Mouse (Mus musculus): ENCODE data around the gene Galnt14. TPM values are rescaled to one million over a fixed set of nuclear protein-coding genes. Genes with fewer than 3 reads are reported as not detected.

Galnt14 gene
- polyA plus RNA-seq, 1 experiment from 2014 or later, result 0.52 TPM

DNA sequence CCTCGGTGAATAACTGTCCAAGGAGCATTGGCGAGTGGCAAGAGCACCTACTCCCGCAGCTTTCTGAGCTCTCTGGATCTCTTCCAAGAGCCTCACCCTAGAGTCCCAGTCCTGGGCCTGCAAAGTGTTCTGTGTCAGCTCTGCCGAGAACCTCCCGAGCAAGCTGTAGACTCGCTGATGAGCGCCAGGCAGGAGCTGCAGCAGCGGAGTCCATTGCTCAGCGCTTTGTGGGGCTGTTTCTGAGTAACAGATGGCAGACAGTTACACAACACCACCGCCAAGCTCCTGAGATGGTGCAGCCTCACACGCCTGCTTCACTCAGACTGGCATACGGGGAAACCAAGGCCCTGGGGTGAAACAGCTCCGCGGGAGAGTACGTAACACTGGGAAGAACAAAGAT, 1.7 kb upstream of the Galnt14 start:
- Histone ChIP-seq H3K9ac (replicated peaks; ENCODE audit: low read depth, low read length) (no peak overlapping the region), H3K4me3 (ENCODE audit: low read depth, low read length) (no peak overlapping the region), H3K36me3 (ENCODE audit: control insufficient read depth, insufficient read depth, low read length) (no peaks in the 10 kb centered on the region), H3K4me1 (ENCODE audit: control insufficient read depth, insufficient read depth, low read length) (no peaks in the 10 kb centered on the region), H3K27me3 (ENCODE audit: control insufficient read depth, insufficient read depth, low read length) (peaks cover 15% of the 10 kb centered on the region), H3K27ac (ENCODE audit: low read length) (no peak overlapping the region), H3K9me3 (ENCODE audit: control insufficient read depth, low read depth, low read length) (peaks cover 8% of the 10 kb centered on the region; the same call in 1 of the 2 replicates), H3K4me2 (replicated peaks; ENCODE audit: low read depth, low read length) (no peak overlapping the region)
- 73% methylated on average over 15 of the region's 15 CpGs for WGBS
- ATAC-seq (ENCODE audit: insufficient number of reproducible peaks, insufficient read depth, low FRiP score, low read depth), result no peak

DNA sequence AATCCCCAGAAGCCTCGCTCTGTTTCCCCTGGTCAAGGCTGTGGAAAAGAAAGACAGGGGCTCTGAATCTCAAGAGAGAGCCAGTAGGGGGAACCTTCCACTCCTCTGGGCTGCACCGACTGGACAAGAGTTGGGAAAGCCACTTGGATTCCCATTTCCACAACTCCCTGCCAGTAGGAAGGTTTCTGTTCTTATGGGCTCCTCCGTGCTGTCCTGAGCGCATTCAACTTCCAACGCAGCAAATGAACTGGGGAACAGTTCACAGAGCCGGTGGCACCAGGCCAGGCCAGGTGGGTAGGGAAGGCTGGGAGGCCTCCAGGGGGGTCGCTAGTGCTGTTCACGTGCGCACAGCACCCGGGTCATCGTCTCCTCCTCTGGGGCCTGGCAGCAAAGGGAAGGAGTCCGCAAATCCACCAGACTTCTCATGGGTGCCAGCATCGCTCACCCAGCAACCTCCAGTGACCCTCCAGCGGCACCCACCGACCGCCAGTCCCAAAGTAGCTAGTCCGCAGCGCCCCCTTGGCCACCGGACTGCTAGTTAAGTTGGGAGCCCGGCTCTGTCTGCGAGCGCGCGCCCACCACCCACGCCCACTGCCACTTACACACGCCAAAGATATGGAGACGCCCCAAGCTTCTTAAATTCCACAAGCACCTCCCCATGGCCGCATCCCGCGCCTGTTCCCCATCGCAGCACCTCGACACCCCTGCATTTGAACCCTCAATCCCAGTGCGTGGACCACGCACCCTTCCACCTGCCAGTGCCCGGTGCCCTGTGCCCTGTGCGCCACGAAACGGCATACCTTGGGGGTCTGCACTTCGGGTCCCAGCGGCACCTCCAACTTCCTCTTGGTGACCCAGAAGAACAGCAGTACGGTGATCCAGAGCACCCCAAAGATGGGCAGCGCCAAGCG, 867 bp downstream of the Galnt14 start:
- H3K4me2 ChIP-seq (replicated peaks; ENCODE audit: low read depth, low read length), result peak overlapping the region; percentile 89
- no peak overlapping the region for H3K9ac ChIP-seq (replicated peaks; ENCODE audit: low read depth, low read length)
- H3K36me3 ChIP-seq (ENCODE audit: control insufficient read depth, insufficient read depth, low read length), result no peaks in the 10 kb centered on the region
- H3K4me3 ChIP-seq (ENCODE audit: low read depth, low read length), result peak overlapping the region; percentile 47
- WGBS, result 2% methylated on average over 43 of the region's 43 CpGs
- H3K9me3 ChIP-seq (ENCODE audit: control insufficient read depth, low read depth, low read length), result peaks cover 8% of the 10 kb centered on the region; the same call in 1 of the 2 replicates
- H3K27ac ChIP-seq (ENCODE audit: low read length), result no peak overlapping the region
- no peak for ATAC-seq (ENCODE audit: insufficient number of reproducible peaks, insufficient read depth, low FRiP score, low read depth)
- H3K4me1 ChIP-seq (ENCODE audit: control insufficient read depth, insufficient read depth, low read length), result no peaks in the 10 kb centered on the region
- H3K27me3 ChIP-seq (ENCODE audit: control insufficient read depth, insufficient read depth, low read length), result peaks cover 15% of the 10 kb centered on the region

DNA sequence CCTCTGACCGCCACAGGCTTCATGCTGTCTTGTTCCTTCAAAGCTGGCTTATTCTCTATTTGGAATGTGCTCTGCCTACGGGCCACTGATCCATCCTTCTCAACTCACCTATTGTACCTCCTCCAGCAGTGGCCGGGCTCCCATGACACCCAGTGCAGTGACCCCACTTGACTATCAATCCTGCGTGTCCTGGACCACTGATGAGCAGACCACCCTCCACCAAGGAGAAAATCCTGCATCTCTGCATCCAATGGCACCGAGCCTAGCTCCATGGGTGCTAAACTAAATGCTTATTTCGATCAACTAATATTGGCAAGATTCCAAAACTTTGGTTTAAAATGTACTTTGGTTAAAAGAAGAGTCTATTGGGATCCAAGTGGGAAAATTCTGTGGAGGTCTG, 1.8 kb downstream of the Galnt14 start:
- H3K27me3 ChIP-seq (ENCODE audit: control insufficient read depth, insufficient read depth, low read length), result peaks cover 15% of the 10 kb centered on the region
- ATAC-seq (ENCODE audit: insufficient number of reproducible peaks, insufficient read depth, low FRiP score, low read depth), result no peak
- 91% methylated on average over 6 of the region's 6 CpGs for WGBS

DNA sequence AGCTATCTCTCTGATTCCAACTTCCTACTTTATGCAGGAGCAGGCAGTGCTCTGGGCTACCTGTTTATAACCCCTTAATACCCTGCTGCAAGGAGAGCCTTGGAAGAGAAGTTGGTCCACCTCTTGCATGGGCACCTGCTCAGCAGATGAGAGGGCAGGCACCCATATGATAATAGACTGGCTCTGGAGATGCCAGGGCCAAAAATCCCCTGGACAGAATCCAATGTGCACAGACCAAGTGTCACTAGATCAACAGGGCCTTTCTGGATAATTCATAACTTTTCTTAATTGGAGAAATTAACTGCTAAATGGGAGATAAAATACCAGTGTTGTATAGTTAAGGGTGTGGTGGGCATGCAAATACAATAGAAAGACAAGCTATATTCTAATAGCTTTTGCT, 6.7 kb downstream of the Galnt14 start:
- H3K9me3 ChIP-seq (ENCODE audit: control insufficient read depth, low read depth, low read length), result peaks cover 8% of the 10 kb centered on the region; the same call in 1 of the 2 replicates
- no peak for ATAC-seq (ENCODE audit: insufficient number of reproducible peaks, insufficient read depth, low FRiP score, low read depth)
- no peak overlapping the region for H3K27ac ChIP-seq (ENCODE audit: low read length)
- no peaks in the 10 kb centered on the region for H3K27me3 ChIP-seq (ENCODE audit: control insufficient read depth, insufficient read depth, low read length)
- no peak overlapping the region for H3K9ac ChIP-seq (replicated peaks; ENCODE audit: low read depth, low read length)
- H3K4me1 ChIP-seq (ENCODE audit: control insufficient read depth, insufficient read depth, low read length), result no peaks in the 10 kb centered on the region
- H3K4me3 ChIP-seq (ENCODE audit: low read depth, low read length), result no peak overlapping the region
- H3K36me3 ChIP-seq (ENCODE audit: control insufficient read depth, insufficient read depth, low read length), result no peaks in the 10 kb centered on the region
- no peak overlapping the region for H3K4me2 ChIP-seq (replicated peaks; ENCODE audit: low read depth, low read length)

More for the DNA sequence above, 1.8 kb downstream of the Galnt14 start:
- Histone ChIP-seq H3K27ac (ENCODE audit: low read length) (no peak overlapping the region), H3K9me3 (ENCODE audit: control insufficient read depth, low read depth, low read length) (peaks cover 8% of the 10 kb centered on the region; the same call in 1 of the 2 replicates), H3K4me3 (ENCODE audit: low read depth, low read length) (no peak overlapping the region), H3K36me3 (ENCODE audit: control insufficient read depth, insufficient read depth, low read length) (no peaks in the 10 kb centered on the region), H3K9ac (replicated peaks; ENCODE audit: low read depth, low read length) (no peak overlapping the region), H3K4me1 (ENCODE audit: control insufficient read depth, insufficient read depth, low read length) (no peaks in the 10 kb centered on the region), H3K4me2 (replicated peaks; ENCODE audit: low read depth, low read length) (no peak overlapping the region)

DNA sequence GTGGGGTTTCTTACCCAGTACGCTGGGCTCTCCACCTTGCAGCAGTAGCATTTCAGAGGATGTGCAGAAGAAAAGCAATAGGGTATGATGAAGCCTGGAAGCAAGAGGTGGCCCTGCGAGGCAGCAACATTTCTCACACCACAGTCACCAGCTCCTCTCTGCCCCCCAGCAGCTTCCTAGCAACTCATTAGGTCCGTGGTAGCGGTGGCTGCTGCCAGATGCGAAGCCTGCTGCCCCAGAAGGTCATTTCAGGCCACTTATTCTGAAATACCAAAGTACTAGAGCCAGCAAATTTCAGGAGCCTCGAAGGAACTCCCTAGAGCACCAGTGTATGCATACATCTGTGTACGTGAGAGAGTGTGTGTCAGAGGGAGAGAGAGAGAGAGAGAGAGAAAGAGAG, 9.2 kb downstream of the Galnt14 start:
- no peak overlapping the region for H3K27ac ChIP-seq (ENCODE audit: low read length)
- no peaks in the 10 kb centered on the region for H3K36me3 ChIP-seq (ENCODE audit: control insufficient read depth, insufficient read depth, low read length)
- no peak overlapping the region for H3K4me2 ChIP-seq (replicated peaks; ENCODE audit: low read depth, low read length)
- no peak overlapping the region for H3K4me3 ChIP-seq (ENCODE audit: low read depth, low read length)
- H3K9ac ChIP-seq (replicated peaks; ENCODE audit: low read depth, low read length), result no peak overlapping the region
- no peaks in the 10 kb centered on the region for H3K4me1 ChIP-seq (ENCODE audit: control insufficient read depth, insufficient read depth, low read length)
- ATAC-seq (ENCODE audit: insufficient number of reproducible peaks, insufficient read depth, low FRiP score, low read depth), result no peak
- no peaks in the 10 kb centered on the region for H3K9me3 ChIP-seq (ENCODE audit: control insufficient read depth, low read depth, low read length)
- no peaks in the 10 kb centered on the region for H3K27me3 ChIP-seq (ENCODE audit: control insufficient read depth, insufficient read depth, low read length)
- 36% methylated on average over 7 of the region's 7 CpGs for WGBS

DNA sequence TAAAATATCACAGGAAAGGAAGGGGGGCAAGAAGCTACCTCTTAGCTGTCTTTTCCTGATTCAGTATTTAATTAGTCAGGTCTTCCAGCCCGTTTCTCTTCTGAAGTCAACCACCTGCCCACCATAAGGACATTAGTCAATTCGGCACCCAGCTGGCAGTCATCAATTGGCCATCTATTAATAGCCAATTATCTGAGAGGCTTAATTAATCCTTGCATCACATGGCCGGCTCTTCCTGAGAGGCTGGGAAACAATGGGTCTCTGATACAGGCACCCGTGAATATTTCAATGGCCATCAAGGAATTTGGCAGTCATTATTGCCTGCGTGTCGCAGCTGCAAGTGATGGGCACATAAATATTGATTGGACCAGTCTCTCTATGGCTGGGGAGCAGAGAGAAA, 10.4 kb downstream of the Galnt14 start:
- ATAC-seq (ENCODE audit: insufficient number of reproducible peaks, insufficient read depth, low FRiP score, low read depth), result no peak
- WGBS, result 67% methylated on average over 6 of the region's 6 CpGs
- H3K9ac ChIP-seq (replicated peaks; ENCODE audit: low read depth, low read length), result no peak overlapping the region

DNA sequence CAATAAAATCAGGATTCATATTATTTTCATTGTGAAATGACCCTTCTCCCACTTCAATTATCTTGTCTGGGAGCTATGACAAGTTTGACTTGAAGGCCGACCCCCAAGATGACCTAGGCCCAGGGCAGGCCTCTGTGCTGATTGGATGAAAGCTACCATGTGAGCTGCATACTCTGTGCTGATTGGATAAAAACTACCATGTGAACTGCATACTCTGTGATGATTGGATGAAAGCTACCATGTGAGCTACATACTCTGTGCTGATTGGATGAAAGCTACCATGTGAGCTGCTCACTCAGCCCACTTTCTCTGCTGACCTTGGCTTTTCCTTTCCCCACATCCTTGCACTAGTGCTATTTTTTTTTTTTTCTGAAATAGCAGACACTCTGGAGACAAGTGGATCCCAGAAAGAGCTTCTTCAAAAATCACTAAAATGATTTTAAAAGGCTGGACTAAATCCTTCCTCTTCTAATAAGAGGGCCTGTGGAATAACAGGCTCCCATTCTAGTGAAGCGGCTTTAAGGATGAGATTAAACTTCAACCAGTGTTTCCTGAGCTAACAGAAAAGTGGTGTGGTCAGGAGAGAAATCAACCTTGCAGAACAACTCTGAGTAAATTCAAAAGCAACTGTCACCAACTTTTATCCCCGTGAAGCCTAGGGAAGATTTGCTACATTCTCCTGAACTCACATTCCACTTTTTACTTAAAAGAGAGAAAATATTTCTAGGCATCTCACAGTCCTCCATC, 15.9 kb downstream of the Galnt14 start:
- Histone ChIP-seq H3K36me3 (ENCODE audit: control insufficient read depth, insufficient read depth, low read length) (no peaks in the 10 kb centered on the region), H3K9ac (replicated peaks; ENCODE audit: low read depth, low read length) (no peak overlapping the region), H3K4me3 (ENCODE audit: low read depth, low read length) (no peak overlapping the region), H3K9me3 (ENCODE audit: control insufficient read depth, low read depth, low read length) (no peaks in the 10 kb centered on the region), H3K27me3 (ENCODE audit: control insufficient read depth, insufficient read depth, low read length) (no peaks in the 10 kb centered on the region), H3K4me2 (replicated peaks; ENCODE audit: low read depth, low read length) (no peak overlapping the region), H3K27ac (ENCODE audit: low read length) (no peak overlapping the region), H3K4me1 (ENCODE audit: control insufficient read depth, insufficient read depth, low read length) (no peaks in the 10 kb centered on the region)
- no peak for ATAC-seq (ENCODE audit: insufficient number of reproducible peaks, insufficient read depth, low FRiP score, low read depth)
- 81% methylated on average over 3 of the region's 3 CpGs for WGBS

More for the DNA sequence above, 10.4 kb downstream of the Galnt14 start:
- no peak overlapping the region for H3K27ac ChIP-seq (ENCODE audit: low read length)
- no peaks in the 10 kb centered on the region for H3K4me1 ChIP-seq (ENCODE audit: control insufficient read depth, insufficient read depth, low read length)
- H3K36me3 ChIP-seq (ENCODE audit: control insufficient read depth, insufficient read depth, low read length), result no peaks in the 10 kb centered on the region
- no peaks in the 10 kb centered on the region for H3K9me3 ChIP-seq (ENCODE audit: control insufficient read depth, low read depth, low read length)
- no peak overlapping the region for H3K4me2 ChIP-seq (replicated peaks; ENCODE audit: low read depth, low read length)
- H3K4me3 ChIP-seq (ENCODE audit: low read depth, low read length), result no peak overlapping the region
- H3K27me3 ChIP-seq (ENCODE audit: control insufficient read depth, insufficient read depth, low read length), result no peaks in the 10 kb centered on the region

DNA sequence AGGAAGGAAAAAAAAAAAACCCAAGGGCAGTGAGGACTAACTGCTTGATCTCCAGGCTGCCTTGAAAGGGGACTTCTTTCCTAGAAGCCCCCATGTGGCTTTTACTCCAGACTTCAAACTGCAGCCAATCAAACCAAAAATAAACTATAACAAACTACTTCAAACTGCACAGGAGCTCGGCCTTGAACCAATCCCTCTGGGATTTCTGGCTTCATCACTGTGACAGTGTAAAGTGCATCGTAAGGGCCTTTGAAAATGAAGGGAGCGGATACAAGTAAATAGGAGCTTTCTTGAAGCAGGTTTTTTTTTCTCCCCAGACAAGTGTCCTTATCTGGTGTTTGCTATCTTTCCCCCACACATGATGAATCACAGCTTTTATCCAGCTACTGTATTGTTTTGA, 22.0 kb downstream of the Galnt14 start:
- ATAC-seq (ENCODE audit: insufficient number of reproducible peaks, insufficient read depth, low FRiP score, low read depth), result no peak
- H3K4me1 ChIP-seq (ENCODE audit: control insufficient read depth, insufficient read depth, low read length), result no peaks in the 10 kb centered on the region
- no peaks in the 10 kb centered on the region for H3K9me3 ChIP-seq (ENCODE audit: control insufficient read depth, low read depth, low read length)
- H3K27ac ChIP-seq (ENCODE audit: low read length), result no peak overlapping the region
- no peak overlapping the region for H3K4me3 ChIP-seq (ENCODE audit: low read depth, low read length)
- 77% methylated on average over 3 of the region's 3 CpGs for WGBS
- no peaks in the 10 kb centered on the region for H3K27me3 ChIP-seq (ENCODE audit: control insufficient read depth, insufficient read depth, low read length)
- H3K36me3 ChIP-seq (ENCODE audit: control insufficient read depth, insufficient read depth, low read length), result no peaks in the 10 kb centered on the region
- H3K9ac ChIP-seq (replicated peaks; ENCODE audit: low read depth, low read length), result no peak overlapping the region
- no peak overlapping the region for H3K4me2 ChIP-seq (replicated peaks; ENCODE audit: low read depth, low read length)
